Mouse (Mus musculus) cerebellum, adult 8-10 months (tissue): Measurements from ENCODE around the gene Gdpd3.
A peak's percentile ranks its signal among the peaks of the same experiment; 100 is the strongest.

Experiments
- DNase-seq: peaks from one replicate; pipeline ENCODE4 v3.0.0; 2022

Gene Gdpd3

DNA sequence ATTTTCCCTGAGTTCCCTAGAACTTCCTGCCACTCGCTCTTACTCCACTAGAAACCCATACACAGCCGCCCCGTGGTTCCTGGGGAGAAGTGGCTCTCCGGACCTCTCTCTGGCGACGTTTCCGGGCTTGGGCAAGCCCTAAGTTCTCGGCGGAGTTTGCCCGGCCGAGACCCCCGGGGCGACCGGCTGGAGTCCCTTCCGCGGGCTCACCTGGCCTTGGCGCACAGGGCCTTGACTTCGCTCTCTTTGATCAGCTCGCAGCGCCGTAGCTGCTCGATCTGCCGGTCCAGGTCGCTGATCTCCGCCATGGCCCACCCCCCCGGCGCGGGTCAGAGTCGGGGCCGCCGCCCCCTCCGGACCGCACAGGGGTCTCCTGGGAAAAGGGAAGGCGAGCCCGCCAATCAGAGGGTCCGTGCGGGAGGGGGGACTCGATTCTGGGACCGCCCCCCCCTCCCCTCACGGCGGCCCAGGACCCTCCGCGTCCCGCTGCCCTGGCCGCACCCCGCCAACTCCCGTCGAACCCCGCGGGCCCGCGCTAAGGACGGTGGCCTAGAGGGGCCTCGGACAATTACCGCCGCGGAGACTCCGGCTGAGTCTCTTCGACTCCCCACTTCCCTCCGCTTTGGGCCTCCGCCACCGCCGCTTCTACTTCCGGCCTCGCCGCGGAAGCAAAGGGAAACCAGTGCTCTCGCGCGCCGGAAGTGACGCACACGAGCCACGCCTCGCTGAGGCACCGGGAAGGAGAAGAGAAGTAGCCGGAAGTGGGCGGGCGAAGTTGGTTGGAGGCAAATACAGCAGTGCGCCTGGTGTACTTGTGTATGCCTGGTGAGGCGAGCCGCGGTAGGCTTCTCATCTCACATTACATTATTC is 26.0 kb downstream of the Gdpd3 start, which contains the start of gene Ppp4c:
Gene Ppp4c (minus strand): TSS at position 646 of the 870 bp plus-strand sequence.
- DNase-seq: peak; percentile 92

DNA sequence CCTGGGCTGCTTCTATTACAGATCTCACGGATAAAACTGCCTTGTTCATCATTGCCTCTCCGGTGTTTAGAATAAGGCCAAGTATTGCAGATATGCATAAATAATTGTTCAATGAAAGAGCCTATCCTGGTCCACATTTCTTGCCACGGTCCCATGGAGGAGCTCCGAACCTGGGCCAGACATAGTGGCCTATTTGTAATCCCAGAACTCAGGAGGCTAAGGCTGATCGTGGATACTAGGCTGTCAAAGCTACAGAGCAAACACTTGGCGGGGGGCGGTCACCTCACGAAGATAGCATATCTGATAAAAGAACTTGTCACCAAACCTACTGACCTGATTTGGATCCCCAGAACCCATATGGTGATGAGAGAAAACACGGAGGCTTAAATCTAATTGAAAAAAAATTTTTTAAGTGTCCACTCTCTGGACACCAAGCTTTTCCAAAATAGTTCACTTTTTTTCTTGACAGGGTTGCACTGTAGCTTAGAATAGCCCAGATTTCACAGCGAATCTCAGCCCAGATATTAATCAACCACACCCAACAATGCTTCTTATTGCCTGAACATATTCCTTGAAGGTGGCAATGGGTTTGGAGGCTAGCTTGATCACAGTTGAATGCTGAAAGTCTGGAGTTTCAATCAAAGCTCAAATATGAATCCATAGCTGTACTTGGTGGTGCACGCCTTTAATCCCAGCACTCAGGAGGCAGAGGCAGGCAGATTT is 26.7 kb downstream of the Gdpd3 start:
- DNase-seq: no peak

DNA sequence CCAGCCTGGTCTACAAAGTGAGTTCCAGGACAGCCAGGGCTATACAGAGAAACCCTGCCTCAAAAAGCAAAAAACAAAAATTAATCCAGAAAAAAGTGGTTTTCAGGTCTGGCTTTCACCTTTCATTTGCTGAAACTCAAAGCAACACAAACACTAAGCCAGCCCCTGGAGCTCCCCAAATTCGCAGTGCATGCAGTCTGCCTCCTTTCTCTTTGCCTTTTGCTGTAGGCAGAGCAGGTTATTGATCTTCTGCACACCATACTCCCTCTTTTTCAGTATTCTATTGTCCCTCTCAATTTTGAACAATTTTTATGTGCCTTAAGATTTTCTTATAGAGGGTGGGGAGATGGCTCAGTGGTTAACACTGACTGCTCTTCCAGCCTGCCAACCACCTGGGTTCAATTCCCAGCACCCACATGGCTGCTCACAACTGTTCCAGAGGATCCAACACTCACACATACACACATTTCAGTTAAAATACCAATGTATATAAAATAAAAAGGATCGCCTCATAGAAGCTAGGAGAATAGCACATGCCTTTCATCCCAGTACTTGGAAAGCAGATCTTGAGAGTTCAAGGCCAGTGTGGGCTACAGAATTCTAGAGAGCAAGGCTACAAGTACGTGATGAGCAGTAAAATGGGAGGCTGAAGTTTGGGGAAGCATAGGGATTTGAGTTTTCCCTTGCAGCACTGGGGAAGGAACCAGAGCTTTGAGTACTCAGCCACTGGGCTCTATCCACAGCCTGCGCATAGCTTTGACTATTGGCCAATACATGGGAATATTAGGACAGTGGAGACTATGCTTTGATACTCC is 27.5 kb downstream of the Gdpd3 start:
- DNase-seq: no peak

DNA sequence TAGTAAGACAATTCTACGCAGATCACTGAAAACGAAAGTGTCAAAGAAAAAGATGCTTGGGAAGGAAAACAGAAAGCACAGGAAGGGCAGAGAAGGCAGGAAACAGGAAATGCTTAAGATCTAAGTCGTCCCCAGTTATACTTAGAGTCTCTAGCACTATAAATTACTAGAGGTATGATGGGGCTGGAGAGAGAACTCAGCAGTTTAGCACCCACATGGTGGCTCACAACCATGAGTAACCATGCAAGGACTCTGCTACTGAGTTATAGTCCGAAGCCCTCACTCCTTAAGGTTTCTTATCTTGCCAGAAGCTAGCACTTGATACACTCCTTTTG is 28.1 kb downstream of the Gdpd3 start:
- no peak for DNase-seq

DNA sequence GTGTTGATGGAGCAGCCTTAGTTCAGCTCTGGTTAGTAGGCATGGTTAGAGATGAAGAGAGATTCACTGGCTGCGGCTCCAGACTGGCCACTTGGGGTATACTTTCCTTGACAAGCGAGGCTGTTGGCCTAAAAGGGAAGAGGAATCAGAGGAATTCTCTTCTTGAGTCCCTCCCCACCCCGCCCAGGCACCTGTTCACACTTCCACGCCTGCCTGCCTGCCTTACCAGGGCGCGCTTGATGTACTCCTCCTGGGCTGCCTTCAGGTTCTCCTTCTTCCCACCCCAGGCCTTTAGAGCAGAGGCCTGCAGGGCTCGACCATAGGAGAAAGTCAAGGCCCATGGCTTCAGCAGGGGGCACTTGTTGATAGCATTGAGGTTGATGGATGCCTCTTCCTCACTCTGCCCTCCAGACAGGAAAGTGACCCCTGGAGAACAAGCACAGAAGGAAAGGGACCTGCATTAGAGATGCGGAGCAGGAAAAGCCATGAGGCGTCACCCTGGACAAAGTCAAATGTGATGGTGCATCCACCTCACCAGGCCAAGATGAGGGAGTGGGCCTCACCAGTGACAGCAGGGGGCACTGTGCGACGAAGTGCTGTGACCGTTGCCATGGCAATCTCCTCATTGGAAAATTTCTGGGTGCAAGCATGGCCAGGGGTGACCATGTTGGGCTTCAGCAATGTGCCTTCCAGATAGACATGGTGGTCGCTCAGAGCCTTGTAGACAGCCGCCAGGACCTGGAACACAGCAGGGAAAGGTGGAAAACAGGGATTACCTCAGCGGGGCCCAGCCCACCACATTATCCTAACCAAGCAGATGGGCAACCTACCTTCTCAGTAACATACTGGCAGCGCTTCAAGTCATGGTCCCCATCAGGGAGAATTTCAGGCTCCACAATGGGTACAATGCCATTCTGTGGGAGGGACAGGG is 29.5 kb downstream of the Gdpd3 start:
- DNase-seq: no peak

DNA sequence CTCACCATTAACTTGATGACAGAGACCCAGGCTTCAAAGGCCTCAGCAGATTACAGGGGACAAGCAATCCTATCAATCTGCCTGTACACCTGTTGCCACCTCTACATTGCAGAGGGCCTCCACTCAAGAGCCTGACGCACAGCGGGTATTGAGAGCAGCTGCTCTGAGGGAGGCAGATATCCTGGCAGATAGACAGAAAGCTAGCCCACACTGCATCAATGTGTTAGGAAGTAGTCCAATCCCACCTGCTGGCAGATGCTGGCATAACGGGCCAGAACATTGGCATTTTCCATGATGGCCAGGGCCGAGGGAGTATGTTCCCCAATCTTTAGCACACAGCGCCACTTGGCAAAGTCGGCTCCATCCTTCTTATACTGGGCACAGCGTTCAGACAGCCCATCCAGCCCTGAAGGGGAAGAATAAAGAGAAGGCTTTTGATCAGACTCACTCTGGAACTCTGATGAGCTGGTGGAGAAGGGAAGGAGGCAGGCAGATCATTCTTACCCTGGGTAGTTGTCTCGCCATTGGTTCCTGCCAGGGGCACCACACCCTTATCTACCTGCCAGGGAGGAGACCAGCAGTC is 30.3 kb downstream of the Gdpd3 start:
- peak; percentile 59 for DNase-seq

DNA sequence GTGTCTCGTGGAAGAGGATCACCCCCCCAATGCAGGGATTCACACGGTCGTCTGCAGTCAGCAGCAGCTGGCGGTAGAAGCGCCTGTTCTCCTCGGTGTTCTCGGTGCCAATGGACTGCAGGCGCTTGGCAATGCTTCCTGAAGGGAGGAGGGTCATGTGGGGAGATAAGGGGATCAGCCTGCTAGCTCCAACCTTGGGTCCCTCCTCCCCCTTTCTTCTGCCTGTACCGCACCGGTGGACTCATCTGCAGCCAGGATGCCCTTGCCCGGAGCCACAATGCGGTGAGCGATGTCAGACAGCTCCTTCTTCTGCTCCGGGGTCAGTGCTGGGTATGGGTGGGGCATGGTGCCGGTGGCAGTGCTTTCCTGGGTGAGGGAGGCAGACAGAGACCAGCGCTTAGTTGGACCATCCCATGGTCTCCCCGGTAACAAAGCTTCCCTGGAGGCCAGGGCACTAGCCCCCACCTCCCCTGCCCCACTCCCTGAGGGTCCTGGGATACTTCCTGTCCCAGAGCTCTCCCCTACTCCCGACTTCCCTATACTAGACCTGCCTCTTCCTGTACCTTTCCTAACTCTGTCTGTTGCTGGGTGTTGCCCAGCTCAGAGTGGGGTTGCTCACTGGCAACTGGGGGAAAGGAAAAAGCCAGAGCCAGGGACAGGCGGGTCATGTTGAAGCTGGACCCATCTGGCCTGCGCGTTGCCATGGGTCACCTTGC is 31.4 kb downstream of the Gdpd3 start, which contains the start of gene Fam57b:
Gene Fam57b (plus strand): TSS at position 258 of the 716 bp plus-strand sequence.
- DNase-seq: peak; percentile 53

DNA sequence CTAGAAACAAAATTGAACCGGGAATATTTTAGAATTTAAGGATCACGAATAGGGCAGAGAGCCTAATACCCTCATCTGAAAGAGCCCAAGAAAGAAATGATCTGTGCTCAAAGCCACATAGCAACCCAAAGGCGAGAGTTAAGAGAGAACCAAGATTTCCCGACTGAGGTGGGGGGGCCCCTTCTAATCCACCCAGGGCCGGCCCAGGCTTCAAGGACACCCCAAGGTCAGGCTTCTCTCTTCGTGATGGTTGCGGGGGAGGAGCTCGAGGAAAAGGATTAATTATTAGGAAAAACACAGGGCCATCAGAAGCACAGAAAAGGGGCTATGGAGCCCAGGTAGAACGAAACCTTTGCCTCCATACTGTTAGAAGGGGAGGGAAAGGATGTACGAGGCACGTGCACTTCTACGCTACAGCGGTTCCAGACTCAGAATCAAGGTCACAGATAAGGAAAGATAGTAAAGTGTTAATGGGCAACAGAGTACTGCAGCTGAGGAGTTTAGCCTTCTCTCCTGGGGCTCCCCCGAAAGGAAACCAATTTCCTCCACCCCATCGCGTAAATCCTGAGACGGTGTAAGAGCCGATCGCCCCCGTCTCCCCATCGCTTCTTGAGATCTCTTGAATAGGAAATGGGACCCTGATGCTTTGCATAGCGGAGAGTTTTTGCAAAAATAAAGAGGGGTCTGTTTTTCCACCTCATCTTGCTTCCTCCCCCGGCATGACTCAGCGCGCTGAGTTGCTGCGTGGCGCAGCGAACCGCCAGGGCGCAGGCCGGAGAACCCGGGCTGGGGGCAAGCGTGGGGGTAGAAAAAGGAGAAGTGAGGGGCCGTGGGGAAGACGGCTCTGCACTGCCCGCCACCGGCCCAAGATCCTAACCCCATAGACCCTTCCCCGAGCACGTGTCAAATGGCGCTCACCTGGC is 32.3 kb downstream of the Gdpd3 start:
- DNase-seq: peak; percentile 56

DNA sequence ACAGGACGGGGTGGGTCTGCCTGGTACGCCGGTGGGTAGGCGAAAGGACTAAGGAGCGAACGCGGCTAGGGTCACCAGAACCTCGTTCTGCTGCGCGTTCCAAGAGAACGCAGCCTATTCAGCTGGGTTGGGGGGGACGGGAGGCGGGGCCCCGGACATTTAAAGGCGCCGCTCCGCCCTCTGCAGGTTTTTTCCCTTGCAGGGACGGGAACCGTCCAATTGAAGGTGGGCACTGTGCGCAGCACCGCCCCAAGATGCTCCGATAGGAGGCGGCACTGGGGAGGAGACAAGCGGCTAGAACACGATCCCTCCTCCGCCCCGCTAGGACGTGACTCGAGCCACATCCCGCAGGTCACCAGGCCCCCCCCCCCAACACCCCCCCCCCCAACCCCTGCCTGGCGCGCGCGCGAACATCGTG is 32.9 kb downstream of the Gdpd3 start:
- peak; percentile 96 for DNase-seq

DNA sequence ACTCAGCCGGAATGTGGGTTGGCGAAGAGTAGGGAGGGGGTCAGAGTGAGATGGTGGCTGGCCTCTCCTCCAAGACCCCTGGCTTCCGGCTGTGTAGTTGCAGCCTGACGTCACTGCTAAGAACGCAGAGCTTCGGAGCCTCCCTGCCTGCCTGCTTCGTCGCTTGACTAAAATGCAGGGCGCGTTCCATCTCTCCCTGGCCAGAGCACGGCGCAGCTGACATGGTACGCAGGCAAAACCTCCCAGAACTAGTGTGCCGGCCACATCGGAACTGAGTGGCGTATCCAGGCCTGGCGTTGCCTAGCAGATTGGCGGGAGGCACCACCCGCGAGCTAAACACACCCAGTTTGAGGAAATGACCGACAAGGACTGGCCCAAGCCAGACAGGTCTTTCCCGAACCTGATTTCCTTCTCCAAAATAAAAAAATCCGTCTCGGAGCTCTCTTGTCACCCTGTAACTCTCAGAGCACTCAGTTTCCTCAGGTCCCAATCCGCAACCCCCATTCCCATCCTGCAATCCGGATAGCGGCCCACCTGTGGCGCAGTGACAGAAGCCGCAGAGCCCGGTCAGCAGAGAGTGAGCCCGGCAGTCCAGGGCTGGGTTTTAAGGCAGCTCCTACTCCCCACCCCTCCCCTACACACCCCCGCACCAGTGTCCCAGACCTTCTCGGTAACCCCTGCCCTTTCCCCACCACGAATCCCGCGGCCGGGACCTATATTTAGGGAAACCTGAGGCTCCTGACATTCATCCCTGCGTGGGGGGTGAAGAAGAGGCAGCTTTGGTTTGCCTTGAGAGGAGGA is 33.5 kb downstream of the Gdpd3 start:
- peak; percentile 81 for DNase-seq

DNA sequence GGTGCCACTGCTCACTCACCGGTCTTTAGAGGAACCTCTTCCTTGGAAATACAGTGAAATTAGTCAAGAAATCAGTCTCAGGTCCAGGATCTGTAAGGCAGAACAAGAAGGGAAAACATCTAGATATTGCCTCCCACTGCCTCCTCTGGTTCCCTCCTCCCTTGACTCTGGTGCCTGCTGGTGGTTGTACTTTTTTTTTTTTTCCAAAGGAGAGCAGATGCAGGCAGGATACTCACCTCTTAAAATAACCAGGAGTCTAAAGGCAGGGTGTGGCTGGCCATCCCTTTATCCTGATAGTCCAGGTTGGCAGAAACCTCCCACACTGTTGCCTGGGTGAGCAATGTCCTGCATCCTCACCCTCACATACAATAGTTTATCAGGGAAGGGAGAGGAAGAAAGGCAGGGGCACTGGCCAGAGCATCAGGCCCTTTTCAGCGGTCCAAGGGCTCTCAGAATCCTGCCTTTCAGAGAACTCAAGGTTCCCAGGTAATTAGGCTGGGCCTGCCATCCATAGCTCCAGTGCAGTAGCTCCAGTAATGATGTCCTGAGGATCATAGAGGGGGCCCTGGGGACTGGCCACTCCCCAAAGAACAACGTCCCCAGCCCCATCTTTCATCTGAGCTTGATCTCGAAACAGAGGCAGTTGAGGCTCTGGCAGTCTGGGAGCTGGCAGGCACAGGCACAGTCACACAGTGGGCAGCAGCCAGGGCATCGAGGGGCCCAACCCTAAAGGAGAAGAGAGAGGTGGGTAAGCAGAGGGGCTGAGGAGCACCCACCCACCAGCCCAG is 34.3 kb downstream of the Gdpd3 start:
- peak; percentile 46 for DNase-seq

DNA sequence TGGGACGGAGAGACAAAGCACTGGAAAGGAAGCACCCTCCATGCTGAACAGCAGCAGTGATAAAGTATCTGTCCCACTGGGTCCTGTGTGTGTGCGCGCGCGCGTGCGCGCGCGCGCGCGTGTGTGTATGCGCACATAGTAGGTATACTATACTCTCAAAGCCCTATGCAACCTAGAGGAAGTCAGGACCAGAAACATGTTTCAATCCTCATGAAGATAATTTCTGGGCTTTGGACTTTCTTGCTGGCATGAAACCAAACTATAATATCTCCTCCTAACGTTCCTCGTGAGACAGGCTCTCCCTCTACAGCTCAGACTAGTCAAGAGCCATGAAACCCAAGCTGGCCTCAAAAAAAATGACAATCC is 34.9 kb downstream of the Gdpd3 start:
- DNase-seq: no peak

DNA sequence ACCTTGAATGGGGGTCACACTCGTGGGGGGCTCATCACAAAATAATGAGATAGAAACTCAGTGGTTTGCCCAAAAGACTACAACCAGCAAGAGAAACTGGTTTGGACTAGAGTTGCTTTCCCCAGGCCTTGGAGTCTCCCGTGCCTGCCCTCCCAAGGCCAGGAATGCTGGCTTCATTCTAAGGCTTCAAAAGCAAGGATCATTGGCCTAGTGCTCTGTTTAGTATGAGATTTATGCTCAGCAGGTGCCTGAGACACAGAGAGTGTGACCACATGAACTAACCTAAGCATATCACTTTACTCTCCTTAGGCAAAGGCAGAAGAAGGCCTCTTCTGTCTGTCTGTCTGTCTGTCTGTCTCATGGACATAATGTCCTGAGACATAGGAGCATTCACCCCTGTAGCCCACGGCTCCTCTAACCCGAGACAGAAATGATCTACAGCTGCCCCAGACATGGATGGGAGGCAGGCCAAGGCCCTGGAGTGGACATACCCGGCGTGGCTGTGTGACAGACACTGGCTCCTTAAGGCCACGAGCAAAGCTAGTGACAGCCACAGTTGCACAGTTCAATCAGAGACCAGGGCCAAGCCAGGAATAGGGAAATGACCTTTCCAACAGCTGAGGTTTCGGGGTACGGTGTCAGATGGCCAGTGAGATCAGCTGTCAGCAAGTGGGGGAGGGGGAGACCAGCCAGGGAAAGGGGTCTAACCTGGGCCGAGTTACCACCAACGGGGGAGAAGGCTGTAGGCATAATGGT is 36.2 kb downstream of the Gdpd3 start:
- DNase-seq: no peak

DNA sequence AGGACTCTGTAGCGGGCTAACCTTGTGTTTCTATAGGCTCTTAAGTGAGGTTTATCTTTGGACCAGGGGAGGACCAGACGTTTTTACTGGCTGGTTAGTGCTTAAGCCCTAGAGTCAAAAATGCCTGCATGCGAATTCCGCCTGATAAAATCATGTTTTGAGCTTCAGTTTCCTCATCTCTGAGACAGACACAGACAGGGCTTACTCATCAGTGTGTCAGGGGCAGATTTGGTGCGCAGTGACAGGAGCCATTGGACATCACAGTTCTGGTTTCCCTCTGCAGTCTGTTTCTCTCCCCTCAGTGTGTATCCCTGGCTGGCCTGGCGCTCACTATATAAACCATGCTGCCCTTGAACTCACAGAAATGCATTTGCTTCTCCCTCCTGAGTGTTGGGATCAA is 37.0 kb downstream of the Gdpd3 start:
- DNase-seq: no peak

DNA sequence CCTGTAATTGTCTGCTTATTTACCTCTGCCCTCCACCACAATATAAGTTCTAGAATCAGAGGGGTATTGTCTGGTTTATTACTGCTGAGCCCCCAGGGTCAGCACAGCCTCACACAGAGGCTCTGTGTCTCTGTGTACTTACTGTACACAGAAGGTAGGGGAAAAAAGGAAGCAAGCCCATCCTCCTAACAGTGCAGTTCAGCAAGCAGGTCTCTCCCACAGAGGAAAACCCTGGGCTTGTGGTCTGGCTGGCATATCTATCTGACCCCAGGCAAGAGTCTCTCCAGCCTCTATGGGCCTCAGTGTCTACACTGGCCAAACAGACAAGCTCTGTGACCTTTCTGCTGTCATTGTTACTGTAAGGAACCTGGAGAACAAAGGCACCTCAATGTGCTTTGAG is 37.6 kb downstream of the Gdpd3 start:
- DNase-seq: no peak

DNA sequence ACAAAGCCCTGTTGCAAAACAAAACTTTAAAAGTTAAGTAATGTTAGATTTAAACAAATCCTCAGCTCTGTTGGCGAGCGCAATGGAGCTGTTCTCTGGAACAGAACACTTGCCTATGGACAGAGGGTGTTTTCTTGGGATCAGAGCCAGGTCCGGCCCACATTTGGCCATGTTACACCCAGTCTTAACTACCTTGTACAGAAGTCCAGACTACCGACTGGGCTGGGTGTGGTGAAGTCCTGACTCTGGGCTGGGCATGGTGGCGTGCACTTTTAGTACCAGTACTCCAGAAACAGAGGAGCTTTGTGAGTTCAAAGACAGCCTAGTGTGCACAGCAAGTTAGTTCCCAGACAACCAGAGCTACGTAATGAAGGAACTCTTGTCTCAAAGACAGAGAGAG is 40.8 kb downstream of the Gdpd3 start:
- no peak for DNase-seq

DNA sequence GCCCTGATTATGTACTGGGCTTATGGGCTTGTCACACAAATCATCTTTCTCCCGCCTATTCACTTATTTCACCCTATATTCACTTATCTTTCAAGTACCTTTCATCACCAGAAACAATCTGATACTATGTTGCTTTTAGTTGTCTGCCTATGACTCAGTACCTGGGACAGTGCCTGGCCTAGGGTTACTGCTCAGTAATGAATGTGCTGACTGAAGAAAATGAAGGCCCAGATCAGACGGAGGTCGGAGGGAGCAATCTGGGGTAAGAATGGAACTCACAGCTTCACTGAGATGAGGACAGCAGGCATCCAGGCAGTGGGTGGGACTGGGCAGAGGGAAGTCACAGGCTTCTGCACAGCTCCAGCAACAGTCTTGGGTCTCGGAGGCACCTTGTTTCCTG is 41.3 kb downstream of the Gdpd3 start:
- DNase-seq: no peak
